19 mouse cellular contexts compared by ENCODE assay signal in genomic region chr6:50802956-50803355, GRCm38 (mm10).
A peak's percentile ranks its signal among the peaks of the same experiment; 100 is the strongest.
DNase-seq lines count a peak whose midpoint lies in the region; ATAC-seq lines count a peak whose summit lies in the region.
"Had no signal": no experiment of that assay in that cellular context is flagged by ENCODE, and none has a peak within 500 bp of the region (broad histone marks: within the 10 kb centered on the region; RNA-seq: fewer than 3 reads in every experiment).

No protein-coding gene starts in this region.

- no peak overlapping the region for H3K9ac ChIP-seq in midbrain, embryonic 11.5 days (ENCODE audit: low read length)
- H3K9ac ChIP-seq in hindbrain, embryonic 15.5 days = no peak overlapping the region
- no peak overlapping the region for H3K9ac ChIP-seq in midbrain, embryonic 15.5 days
- H3K9ac ChIP-seq in intestine, embryonic 15.5 days = no peak overlapping the region
- H3K9ac ChIP-seq: heart, embryonic 12.5 days had no signal

- H3K4me3 ChIP-seq in midbrain, embryonic 10.5 days = no peak overlapping the region
- H3K4me3 ChIP-seq in midbrain, embryonic 11.5 days (ENCODE audit: low read depth, low read length) = no peak overlapping the region
- no peak overlapping the region for H3K4me3 ChIP-seq in hindbrain, embryonic 15.5 days
- H3K4me3 ChIP-seq in midbrain, embryonic 15.5 days = no peak overlapping the region
- H3K4me3 ChIP-seq in intestine, embryonic 15.5 days (replicated peaks) = no peak overlapping the region
- H3K4me3 ChIP-seq: heart, embryonic 12.5 days had no signal

- H3K27me3 ChIP-seq in midbrain, embryonic 10.5 days (ENCODE audit: low read depth, poor library complexity, severe bottlenecking) = peaks cover 52% of the 10 kb centered on the region; the same call in 1 of the 2 replicates
- no peaks in the 10 kb centered on the region for H3K27me3 ChIP-seq in midbrain, embryonic 11.5 days (ENCODE audit: control insufficient read depth, insufficient read depth, low read length)
- H3K27me3 ChIP-seq in hindbrain, embryonic 15.5 days = no peaks in the 10 kb centered on the region
- no peaks in the 10 kb centered on the region for H3K27me3 ChIP-seq in midbrain, embryonic 15.5 days (replicated peaks)
- peaks cover 2% of the 10 kb centered on the region; the same call in 1 of the 2 replicates for H3K27me3 ChIP-seq in intestine, embryonic 15.5 days (replicated peaks)

- no peak overlapping the region for H3K4me2 ChIP-seq in midbrain, embryonic 11.5 days
- no peak overlapping the region for H3K4me2 ChIP-seq in hindbrain, embryonic 15.5 days
- H3K4me2 ChIP-seq in midbrain, embryonic 15.5 days = no peak overlapping the region
- H3K4me2 ChIP-seq in intestine, embryonic 15.5 days (replicated peaks) = no peak overlapping the region
- H3K4me2 ChIP-seq: heart, embryonic 12.5 days had no signal

- peak overlapping the region; percentile 65 for H3K27ac ChIP-seq in midbrain, embryonic 10.5 days (replicated peaks)
- H3K27ac ChIP-seq in midbrain, embryonic 11.5 days (ENCODE audit: low read depth, low read length) = no peak overlapping the region
- H3K27ac ChIP-seq in hindbrain, embryonic 15.5 days (replicated peaks) = peak overlapping the region; percentile 14
- H3K27ac ChIP-seq in midbrain, embryonic 15.5 days = peak overlapping the region; percentile 35; the same call in 1 of the 2 replicates
- no peak overlapping the region for H3K27ac ChIP-seq in intestine, embryonic 15.5 days
- H3K27ac ChIP-seq: stomach, postnatal 0 days had no signal

- no peaks in the 10 kb centered on the region for H3K36me3 ChIP-seq in midbrain, embryonic 10.5 days
- H3K36me3 ChIP-seq in midbrain, embryonic 11.5 days (ENCODE audit: control insufficient read depth, insufficient read depth, low read length) = no peaks in the 10 kb centered on the region
- H3K36me3 ChIP-seq in hindbrain, embryonic 15.5 days = no peaks in the 10 kb centered on the region
- no peaks in the 10 kb centered on the region for H3K36me3 ChIP-seq in midbrain, embryonic 15.5 days (replicated peaks)
- no peaks in the 10 kb centered on the region for H3K36me3 ChIP-seq in intestine, embryonic 15.5 days
- H3K36me3 ChIP-seq: heart, embryonic 12.5 days had no signal

- 68% methylated on average over 7 of the region's 7 CpGs for WGBS in midbrain, embryonic 10.5 days
- 64% methylated on average over 7 of the region's 7 CpGs for WGBS in midbrain, embryonic 11.5 days
- WGBS in hindbrain, embryonic 15.5 days = 40% methylated on average over 7 of the region's 7 CpGs
- WGBS in midbrain, embryonic 15.5 days = 44% methylated on average over 7 of the region's 7 CpGs
- 57% methylated on average over 7 of the region's 7 CpGs for WGBS in intestine, embryonic 15.5 days

- no peak for ATAC-seq in midbrain, embryonic 11.5 days (ENCODE audit: low FRiP score)
- ATAC-seq in hindbrain, embryonic 15.5 days (ENCODE audit: low FRiP score, low read depth) = no peak
- ATAC-seq in midbrain, embryonic 15.5 days (replicated peaks) = no peak
- no peak for ATAC-seq in intestine, embryonic 15.5 days

- no peak for DNase-seq in midbrain, embryonic 10.5 days (ENCODE audit: low spot score)
- DNase-seq in midbrain, embryonic 11.5 days (ENCODE audit: low spot score, missing footprints) = no peak
- no peak for DNase-seq in embryo, embryonic 10.5 days (ENCODE audit: low spot score)
- DNase-seq in right cerebral cortex, postnatal 10 days (ENCODE audit: low spot score in 2 of 2) = no peak
- DNase-seq: adrenal gland, adult 2 months; cerebellum, adult 8-10 months; gastrocnemius, postnatal 36 days; heart, postnatal 4 days; kidney, adult 18-20 months; kidney, postnatal 14 days; left cerebral cortex, postnatal 4 days; lung, postnatal 4 days; right cerebral cortex, postnatal 14 days; thymus, postnatal 36 days had no signal

- no peaks in the 10 kb centered on the region for H3K9me3 ChIP-seq in midbrain, embryonic 10.5 days (replicated peaks)
- H3K9me3 ChIP-seq in midbrain, embryonic 11.5 days (ENCODE audit: control insufficient read depth, low read length) = no peaks in the 10 kb centered on the region
- no peaks in the 10 kb centered on the region for H3K9me3 ChIP-seq in hindbrain, embryonic 15.5 days
- H3K9me3 ChIP-seq in midbrain, embryonic 15.5 days = no peaks in the 10 kb centered on the region
- H3K9me3 ChIP-seq in intestine, embryonic 15.5 days = no peaks in the 10 kb centered on the region
- H3K9me3 ChIP-seq: heart, embryonic 12.5 days had no signal

- peaks cover 35% of the 10 kb centered on the region for H3K4me1 ChIP-seq in midbrain, embryonic 10.5 days
- 0 out of 2 replicates have a peak, but pooled peaks cover 2% of the 10 kb centered on the region for H3K4me1 ChIP-seq in midbrain, embryonic 11.5 days (ENCODE audit: control insufficient read depth, insufficient read depth, low read length)
- H3K4me1 ChIP-seq in hindbrain, embryonic 15.5 days (replicated peaks) = peaks cover 22% of the 10 kb centered on the region
- H3K4me1 ChIP-seq in midbrain, embryonic 15.5 days = peaks cover 16% of the 10 kb centered on the region
- H3K4me1 ChIP-seq in intestine, embryonic 15.5 days (replicated peaks) = peaks cover 7% of the 10 kb centered on the region; the same call in 1 of the 2 replicates

Comparison
In these comparisons a context has a peak if more than half of its experiments do, and no peak if none do; other contexts are left out.
1. H3K27ac ChIP-seq: peak in midbrain, embryonic 10.5 days (single experiment), hindbrain, embryonic 15.5 days (single experiment) and midbrain, embryonic 15.5 days (single experiment); none in midbrain, embryonic 11.5 days (single experiment) and intestine, embryonic 15.5 days (single experiment).